Mouse (Mus musculus): ENCODE measurements around the gene Fhad1. TPM values are rescaled to one million over a fixed set of nuclear protein-coding genes. Genes with fewer than 3 reads are reported as not detected.

The Fhad1 gene
- polyA plus RNA-seq, 1 experiment from 2014 or later = 0.50 TPM

GRCm38 (mm10) chr4:142024536-142024935, 9.7 kb upstream of the Fhad1 start:
- Histone ChIP-seq H3K4me1 (replicated peaks; ENCODE audit: insufficient read depth, low read length) (no peaks in the 10 kb centered on the region), H3K27me3 (ENCODE audit: insufficient read depth, low read length) (no peaks in the 10 kb centered on the region), H3K36me3 (ENCODE audit: insufficient read depth, low read length) (no peaks in the 10 kb centered on the region), H3K9ac (ENCODE audit: low read depth, low read length) (no peak overlapping the region), H3K4me2 (ENCODE audit: low read length) (no peak overlapping the region), H3K4me3 (replicated peaks; ENCODE audit: low read depth, low read length) (no peak overlapping the region), H3K27ac (no peak overlapping the region), H3K9me3 (replicated peaks; ENCODE audit: low read length) (no peaks in the 10 kb centered on the region)
- ATAC-seq (replicated peaks; ENCODE audit: low FRiP score, low read depth) (no peak), DNase-seq (ENCODE audit: low spot score) (no peak)
- 88% methylated on average over 2 of the region's 2 CpGs for WGBS
- no peak for TF ChIP-seq CTCF (IDR thresholded peaks at IDR 0.05; ENCODE audit: low read depth)

- H3K4me1 ChIP-seq (replicated peaks; ENCODE audit: insufficient read depth, low read length) = no peaks in the 10 kb centered on the region
- 73% methylated on average over 4 of the region's 4 CpGs for WGBS
Observed at GRCm38 (mm10) chr4:142023166-142023565, 8.3 kb upstream of the Fhad1 start.

GRCm38 (mm10) chr4:142017686-142018085, 2.8 kb upstream of the Fhad1 start:
- peak; percentile 6; the same call in 1 of the 2 replicates for ATAC-seq (replicated peaks; ENCODE audit: low FRiP score, low read depth)
- H3K4me1 ChIP-seq (replicated peaks; ENCODE audit: insufficient read depth, low read length) = peaks cover 8% of the 10 kb centered on the region; the same call in 1 of the 2 replicates
- no peak overlapping the region for H3K4me3 ChIP-seq (replicated peaks; ENCODE audit: low read depth, low read length)
- no peak for TF ChIP-seq CTCF (IDR thresholded peaks at IDR 0.05; ENCODE audit: low read depth)
- no peaks in the 10 kb centered on the region for H3K27me3 ChIP-seq (ENCODE audit: insufficient read depth, low read length)
- H3K4me2 ChIP-seq (ENCODE audit: low read length) = no peak overlapping the region
- no peaks in the 10 kb centered on the region for H3K9me3 ChIP-seq (replicated peaks; ENCODE audit: low read length)
- H3K27ac ChIP-seq = no peak overlapping the region
- DNase-seq (ENCODE audit: low spot score) = no peak
- H3K36me3 ChIP-seq (ENCODE audit: insufficient read depth, low read length) = no peaks in the 10 kb centered on the region
- H3K9ac ChIP-seq (ENCODE audit: low read depth, low read length) = no peak overlapping the region
- WGBS = 37% methylated on average over 15 of the region's 15 CpGs

More at GRCm38 (mm10) chr4:142023166-142023565, 8.3 kb upstream of the Fhad1 start:
- DNase-seq (ENCODE audit: low spot score) = peak; percentile 61
- Histone ChIP-seq H3K36me3 (ENCODE audit: insufficient read depth, low read length) (no peaks in the 10 kb centered on the region), H3K9me3 (replicated peaks; ENCODE audit: low read length) (no peaks in the 10 kb centered on the region), H3K27ac (no peak overlapping the region), H3K4me2 (ENCODE audit: low read length) (no peak overlapping the region), H3K27me3 (ENCODE audit: insufficient read depth, low read length) (no peaks in the 10 kb centered on the region), H3K9ac (ENCODE audit: low read depth, low read length) (no peak overlapping the region), H3K4me3 (replicated peaks; ENCODE audit: low read depth, low read length) (no peak overlapping the region)
- ATAC-seq (replicated peaks; ENCODE audit: low FRiP score, low read depth) = no peak
- TF ChIP-seq CTCF (IDR thresholded peaks at IDR 0.05; ENCODE audit: low read depth) = no peak

GRCm38 (mm10) chr4:142011236-142011635, 3.6 kb downstream of the Fhad1 start:
- 95% methylated on average over 13 of the region's 13 CpGs for WGBS
- TF ChIP-seq CTCF (IDR thresholded peaks at IDR 0.05; ENCODE audit: low read depth) = no peak

GRCm38 (mm10) chr4:142010441-142010840, 4.4 kb downstream of the Fhad1 start:
- 67% methylated on average over 7 of the region's 7 CpGs for WGBS

More at GRCm38 (mm10) chr4:142011236-142011635, 3.6 kb downstream of the Fhad1 start:
- DNase-seq (ENCODE audit: low spot score) (no peak), ATAC-seq (replicated peaks; ENCODE audit: low FRiP score, low read depth) (no peak)
- H3K4me2 ChIP-seq (ENCODE audit: low read length) = no peak overlapping the region
- H3K4me1 ChIP-seq (replicated peaks; ENCODE audit: insufficient read depth, low read length) = peaks cover 8% of the 10 kb centered on the region; the same call in 1 of the 2 replicates
- H3K27me3 ChIP-seq (ENCODE audit: insufficient read depth, low read length) = no peaks in the 10 kb centered on the region
- H3K27ac ChIP-seq = no peak overlapping the region
- no peaks in the 10 kb centered on the region for H3K9me3 ChIP-seq (replicated peaks; ENCODE audit: low read length)
- H3K36me3 ChIP-seq (ENCODE audit: insufficient read depth, low read length) = no peaks in the 10 kb centered on the region
- H3K4me3 ChIP-seq (replicated peaks; ENCODE audit: low read depth, low read length) = no peak overlapping the region
- H3K9ac ChIP-seq (ENCODE audit: low read depth, low read length) = no peak overlapping the region

GRCm38 (mm10) chr4:142008206-142008605, 6.7 kb downstream of the Fhad1 start:
- Histone ChIP-seq H3K9ac (ENCODE audit: low read depth, low read length) (no peak overlapping the region), H3K27me3 (ENCODE audit: insufficient read depth, low read length) (no peaks in the 10 kb centered on the region), H3K9me3 (replicated peaks; ENCODE audit: low read length) (no peaks in the 10 kb centered on the region), H3K4me3 (replicated peaks; ENCODE audit: low read depth, low read length) (no peak overlapping the region), H3K27ac (no peak overlapping the region), H3K4me2 (ENCODE audit: low read length) (no peak overlapping the region), H3K36me3 (ENCODE audit: insufficient read depth, low read length) (no peaks in the 10 kb centered on the region), H3K4me1 (replicated peaks; ENCODE audit: insufficient read depth, low read length) (no peaks in the 10 kb centered on the region)
- TF ChIP-seq CTCF (IDR thresholded peaks at IDR 0.05; ENCODE audit: low read depth) = no peak
- ATAC-seq (replicated peaks; ENCODE audit: low FRiP score, low read depth) = no peak
- WGBS = 40% methylated on average over 11 of the region's 11 CpGs
- no peak for DNase-seq (ENCODE audit: low spot score)

More at GRCm38 (mm10) chr4:142010441-142010840, 4.4 kb downstream of the Fhad1 start:
- Histone ChIP-seq H3K9ac (ENCODE audit: low read depth, low read length) (no peak overlapping the region), H3K4me2 (ENCODE audit: low read length) (no peak overlapping the region), H3K4me1 (replicated peaks; ENCODE audit: insufficient read depth, low read length) (peaks cover 3% of the 10 kb centered on the region; the same call in 1 of the 2 replicates), H3K4me3 (replicated peaks; ENCODE audit: low read depth, low read length) (no peak overlapping the region), H3K9me3 (replicated peaks; ENCODE audit: low read length) (no peaks in the 10 kb centered on the region), H3K27me3 (ENCODE audit: insufficient read depth, low read length) (no peaks in the 10 kb centered on the region), H3K36me3 (ENCODE audit: insufficient read depth, low read length) (no peaks in the 10 kb centered on the region), H3K27ac (no peak overlapping the region)
- no peak for TF ChIP-seq CTCF (IDR thresholded peaks at IDR 0.05; ENCODE audit: low read depth)
- ATAC-seq (replicated peaks; ENCODE audit: low FRiP score, low read depth) (no peak), DNase-seq (ENCODE audit: low spot score) (no peak)

GRCm38 (mm10) chr4:142000581-142000980, 14.3 kb downstream of the Fhad1 start:
- no peak for TF ChIP-seq CTCF (IDR thresholded peaks at IDR 0.05; ENCODE audit: low read depth)
- Histone ChIP-seq H3K4me2 (ENCODE audit: low read length) (no peak overlapping the region), H3K9me3 (replicated peaks; ENCODE audit: low read length) (no peaks in the 10 kb centered on the region), H3K27me3 (ENCODE audit: insufficient read depth, low read length) (no peaks in the 10 kb centered on the region), H3K27ac (no peak overlapping the region), H3K9ac (ENCODE audit: low read depth, low read length) (no peak overlapping the region), H3K4me1 (replicated peaks; ENCODE audit: insufficient read depth, low read length) (peaks cover 5% of the 10 kb centered on the region; the same call in 1 of the 2 replicates), H3K4me3 (replicated peaks; ENCODE audit: low read depth, low read length) (no peak overlapping the region), H3K36me3 (ENCODE audit: insufficient read depth, low read length) (no peaks in the 10 kb centered on the region)
- 16% methylated on average over 9 of the region's 9 CpGs for WGBS
- ATAC-seq (replicated peaks; ENCODE audit: low FRiP score, low read depth) (peak; percentile 63), DNase-seq (ENCODE audit: low spot score) (peak; percentile 70)
